Mouse (Mus musculus): ENCODE data around the gene Foxj3.

GRCm38 (mm10) chr4:119660007-119660406 lies 123.2 kb downstream of the Foxj3 start:
- TF ChIP-seq CTCF (IDR thresholded peaks at IDR 0.05; ENCODE audit: borderline replicate concordance, insufficient read depth, low read depth, low read length) (no peak), POLR2A (IDR thresholded peaks at IDR 0.05; ENCODE audit: borderline replicate concordance, insufficient read depth, low read length) (no peak)

Measured in cerebellum, adult 2 months (tissue).